Mouse (Mus musculus): ENCODE data around the gene Limd1.

Limd1 gene

DNA sequence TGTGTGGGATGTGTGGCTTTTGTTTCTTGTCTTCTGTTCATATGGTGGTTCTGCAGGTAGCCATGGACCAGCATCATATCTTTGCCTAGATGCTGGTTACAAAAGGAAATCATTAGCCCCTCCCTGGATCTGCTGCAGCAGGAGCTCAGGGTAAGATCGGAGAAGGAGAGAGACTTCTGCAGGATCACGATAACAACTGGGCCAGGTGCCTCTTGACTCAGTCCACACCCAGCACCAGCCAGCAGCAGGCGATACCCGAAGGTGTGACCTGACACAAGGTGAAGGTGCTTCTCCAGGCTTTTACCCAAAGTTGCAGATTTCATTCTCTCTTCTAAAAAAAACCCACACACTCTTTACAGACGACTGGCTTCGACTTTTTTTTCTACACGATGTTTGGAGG lies 2.6 kb downstream of the Limd1 start:
- DNase-seq (ENCODE audit: low spot score in 2 of 2), result no peak

DNA sequence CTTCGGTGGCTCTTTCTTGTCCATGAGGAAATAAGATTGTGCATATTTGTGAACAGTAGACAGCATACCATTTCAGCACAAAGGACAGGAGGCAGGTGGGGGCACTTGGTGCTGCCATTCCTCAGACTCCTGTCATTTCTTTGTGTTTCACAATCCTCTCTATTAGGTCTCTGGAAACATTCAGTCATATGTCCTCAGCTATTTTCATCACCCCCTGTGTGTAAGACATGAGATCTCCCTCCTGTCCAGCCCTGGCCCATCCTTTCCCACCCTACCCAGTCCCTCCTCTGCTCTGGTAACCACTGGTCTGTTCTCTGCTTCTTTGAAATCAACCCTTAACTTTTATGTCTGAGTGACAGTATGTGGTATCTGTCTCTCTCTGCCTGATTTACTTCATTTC lies 5.1 kb downstream of the Limd1 start:
- no peak for DNase-seq (ENCODE audit: low spot score in 2 of 2)

DNA sequence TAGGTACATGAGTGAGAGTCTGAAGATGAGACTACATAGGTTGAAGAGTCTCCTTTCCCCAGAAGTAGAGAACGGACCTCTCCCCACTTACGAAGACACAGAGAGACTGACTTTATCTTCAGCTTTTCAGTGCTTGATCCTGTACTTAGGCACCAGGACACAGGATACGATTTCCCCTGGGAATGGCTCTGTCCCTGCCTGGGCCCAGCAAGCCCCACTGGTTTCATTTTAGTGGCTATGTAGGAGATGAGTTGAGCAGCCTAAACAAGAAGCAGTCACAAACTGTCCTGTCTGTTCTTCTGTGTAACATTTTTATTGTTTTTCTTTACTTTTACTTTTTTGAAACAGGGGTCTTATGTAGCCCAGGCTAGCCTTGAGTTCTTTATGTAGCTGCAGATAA lies 6.3 kb downstream of the Limd1 start:
- DNase-seq (ENCODE audit: low spot score in 2 of 2), result no peak

DNA sequence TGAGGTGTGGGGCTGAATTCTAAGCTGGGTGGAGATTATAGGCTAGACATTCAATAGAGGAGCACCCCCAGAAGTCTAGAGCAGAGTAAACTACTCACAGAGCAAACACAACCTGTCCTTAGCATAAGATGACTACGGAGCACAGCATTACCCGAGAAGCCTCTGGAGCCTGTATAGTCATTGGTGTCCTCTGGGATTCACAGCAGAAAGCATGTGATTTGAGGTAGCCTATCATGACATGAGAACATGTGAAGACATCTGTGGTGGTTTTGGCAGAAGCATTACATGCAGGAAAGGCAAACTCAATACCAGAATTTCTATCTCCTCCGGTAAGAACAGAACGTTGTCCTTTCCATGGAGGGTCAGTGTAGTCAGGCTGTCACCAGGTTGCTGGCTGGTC lies 7.1 kb downstream of the Limd1 start:
- no peak for DNase-seq (ENCODE audit: low spot score in 2 of 2)

DNA sequence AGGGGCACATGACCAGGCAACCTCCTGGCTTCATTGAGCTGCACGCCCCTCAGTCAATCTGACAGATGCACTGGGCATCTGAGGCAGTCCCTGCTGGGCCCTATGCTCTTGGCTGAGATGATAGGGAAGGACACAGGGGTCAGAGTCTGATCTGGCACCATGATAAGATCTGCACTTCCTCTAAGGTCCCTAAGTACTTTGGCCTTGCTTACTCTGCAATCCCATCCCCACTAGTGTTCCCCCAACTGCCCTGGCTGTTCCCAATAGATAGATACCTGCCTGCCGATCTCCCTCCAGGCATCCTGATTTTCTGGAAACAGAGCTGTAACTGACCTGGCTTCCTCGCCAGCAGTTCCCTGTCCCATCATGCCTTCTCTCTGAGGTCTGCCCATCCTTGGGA lies 8.1 kb downstream of the Limd1 start:
- no peak for DNase-seq (ENCODE audit: low spot score in 2 of 2)

DNA sequence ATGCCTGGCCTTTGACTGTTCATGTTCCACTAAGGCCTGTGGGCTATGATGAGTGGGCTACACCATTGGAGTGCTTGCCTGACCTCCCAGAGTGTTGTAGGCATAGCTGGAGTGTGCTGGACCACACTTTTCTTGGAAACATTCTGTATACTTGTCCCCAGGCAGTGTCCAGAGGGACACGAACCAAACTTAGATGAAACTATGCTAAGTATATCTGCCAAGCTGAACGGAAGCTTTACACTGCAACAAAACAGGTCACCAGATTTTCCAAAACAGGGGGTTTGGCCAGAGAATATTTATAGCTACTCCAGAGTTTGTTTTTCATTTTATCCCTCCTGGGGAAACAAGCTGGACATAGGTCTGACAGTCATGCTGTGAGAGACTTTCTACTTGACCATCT lies 10.6 kb downstream of the Limd1 start:
- DNase-seq (ENCODE audit: low spot score in 2 of 2), result no peak

DNA sequence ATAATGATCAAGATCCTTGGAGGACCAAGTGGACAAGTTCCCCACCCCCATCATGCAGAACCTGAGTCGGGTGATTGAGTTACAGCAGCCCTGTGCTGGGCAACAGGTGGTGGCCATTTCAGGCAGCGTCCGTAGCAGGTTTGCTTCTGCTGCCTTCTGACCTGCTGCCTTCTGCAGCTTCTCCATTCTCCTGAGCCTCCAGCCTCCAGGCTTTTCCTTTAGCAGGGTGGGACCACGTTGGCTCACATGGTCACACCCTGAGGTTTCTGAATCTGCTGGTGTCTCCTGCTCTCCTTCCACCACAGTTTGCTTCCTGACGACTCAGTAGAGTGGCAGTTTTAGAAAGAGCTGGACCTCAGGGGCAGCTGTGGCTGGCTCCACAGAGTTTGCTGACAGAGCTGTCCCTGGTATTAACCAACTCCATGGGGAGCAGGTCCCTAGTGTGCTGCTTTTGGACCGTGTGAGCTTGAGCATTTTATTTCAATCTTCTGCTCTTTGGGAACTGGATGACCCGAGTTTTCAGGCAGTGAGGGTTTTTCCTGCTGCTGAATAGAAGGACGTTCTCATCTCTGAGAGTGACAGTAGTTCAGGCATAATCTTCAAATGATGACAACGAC lies 11.3 kb downstream of the Limd1 start:
- DNase-seq (ENCODE audit: low spot score in 2 of 2), result no peak

DNA sequence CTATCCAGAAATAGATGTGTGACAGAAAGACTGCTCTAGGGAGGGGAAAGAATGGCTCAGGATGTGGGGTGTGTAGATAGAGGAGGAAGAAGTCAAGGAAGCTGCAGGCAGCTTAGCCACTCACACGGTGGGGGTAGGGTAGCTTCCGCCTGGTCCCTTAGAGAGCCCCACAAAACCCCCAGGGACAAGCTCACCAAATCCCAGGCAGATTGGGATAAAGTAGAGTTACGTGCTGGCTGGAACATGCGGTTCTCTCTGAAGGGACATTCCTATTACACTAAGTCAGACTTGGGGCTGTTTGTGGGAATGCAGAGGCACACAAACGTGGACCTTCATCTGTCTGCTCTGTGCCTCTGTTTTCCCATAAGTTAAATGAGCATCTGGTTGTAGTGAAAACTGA lies 12.4 kb downstream of the Limd1 start:
- no peak for DNase-seq (ENCODE audit: low spot score in 2 of 2)

DNA sequence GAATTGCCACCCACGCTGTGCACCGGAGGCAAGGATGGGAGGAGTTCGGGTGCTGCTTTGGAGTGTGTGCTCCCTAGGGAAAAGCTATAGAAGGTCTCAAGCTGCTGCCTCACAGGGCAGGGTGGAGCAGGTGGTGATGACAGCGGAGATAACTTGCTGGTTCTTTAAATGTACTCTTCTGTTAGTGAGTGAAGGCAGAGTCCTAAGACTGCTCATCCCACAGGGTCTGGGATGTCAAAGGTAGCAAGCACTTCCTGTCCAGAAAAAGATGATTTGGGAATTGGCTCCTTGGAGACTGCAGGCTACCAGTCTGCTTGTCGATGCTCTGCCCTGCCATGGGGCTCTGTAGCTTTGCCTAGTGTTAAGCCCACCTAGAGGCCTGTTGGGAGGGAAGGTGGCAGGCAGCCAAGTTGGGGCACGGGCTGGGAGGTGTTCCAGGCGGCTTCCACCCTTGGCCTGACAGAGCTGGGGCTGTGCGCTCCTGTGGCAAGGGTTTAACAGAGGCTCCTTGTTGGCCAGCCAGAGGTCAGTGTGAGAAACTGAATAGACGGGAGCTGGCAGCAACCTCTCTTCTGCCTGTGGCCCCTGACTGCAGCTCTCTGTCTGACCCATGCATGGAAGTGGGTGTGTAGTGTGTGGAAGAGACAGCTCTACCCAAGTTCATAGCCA lies 13.5 kb downstream of the Limd1 start:
- DNase-seq (ENCODE audit: low spot score in 2 of 2), result peak in 1 of 2 experiments; percentile 60

DNA sequence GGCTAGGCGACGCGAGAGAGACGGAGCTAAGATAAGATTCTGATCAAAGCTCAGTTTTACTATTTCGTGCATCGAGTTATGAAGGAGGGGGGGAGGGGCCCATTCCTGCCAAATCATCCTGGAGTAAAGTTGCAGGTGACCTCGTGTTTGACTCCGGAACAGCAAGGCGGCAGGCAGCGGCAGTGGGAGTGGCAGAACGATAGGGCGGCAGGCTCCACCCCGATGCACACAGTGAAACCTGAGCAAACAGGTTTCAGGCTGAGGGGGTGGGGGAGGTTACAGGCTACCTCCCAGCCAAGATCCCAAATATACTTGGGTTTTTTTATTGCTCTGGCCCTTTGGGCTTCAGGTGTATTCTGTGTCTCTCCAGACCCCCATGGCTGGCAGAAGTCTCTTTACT lies 18.2 kb downstream of the Limd1 start:
- no peak for DNase-seq (ENCODE audit: low spot score in 2 of 2)

DNA sequence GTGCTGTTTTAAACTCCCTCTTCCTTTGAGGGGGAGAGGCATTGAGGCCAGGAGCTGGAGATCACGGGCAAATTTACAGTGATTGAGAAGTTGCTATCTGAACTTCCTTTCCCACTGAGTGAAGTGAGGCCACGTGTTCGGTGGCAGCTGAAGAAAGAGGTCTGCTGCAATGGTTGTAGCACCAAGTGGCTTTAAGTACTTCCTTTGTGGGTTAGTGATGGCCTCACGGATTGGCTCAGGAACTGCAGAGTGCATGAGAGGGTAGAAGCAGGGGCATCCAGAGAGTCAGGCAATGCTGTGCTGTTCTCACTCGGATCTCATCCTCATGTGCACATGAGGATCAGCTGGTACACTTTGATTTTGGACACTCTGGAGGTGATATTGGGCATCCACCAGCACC lies 19.4 kb downstream of the Limd1 start:
- DNase-seq (ENCODE audit: low spot score in 2 of 2), result no peak

DNA sequence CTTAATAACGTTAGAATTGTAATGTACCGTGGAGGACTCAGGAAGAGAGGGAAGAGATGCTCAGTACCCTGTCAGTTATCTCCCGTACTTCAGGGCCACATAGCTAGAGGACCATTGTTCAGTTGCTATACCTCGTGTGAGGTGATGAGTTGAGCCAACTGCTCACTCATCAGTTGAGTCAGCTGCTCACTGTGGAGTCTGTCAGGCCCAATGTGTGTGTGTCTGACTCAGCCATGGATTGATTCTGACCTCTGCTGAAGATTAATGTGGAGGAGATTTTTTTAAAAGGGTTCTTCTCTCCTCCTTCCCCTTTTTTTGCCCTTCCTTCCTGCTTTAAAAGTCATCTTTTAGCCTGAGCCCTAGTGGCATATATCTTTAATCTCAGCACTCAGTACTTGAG lies 22.0 kb downstream of the Limd1 start:
- DNase-seq (ENCODE audit: low spot score in 2 of 2), result no peak

DNA sequence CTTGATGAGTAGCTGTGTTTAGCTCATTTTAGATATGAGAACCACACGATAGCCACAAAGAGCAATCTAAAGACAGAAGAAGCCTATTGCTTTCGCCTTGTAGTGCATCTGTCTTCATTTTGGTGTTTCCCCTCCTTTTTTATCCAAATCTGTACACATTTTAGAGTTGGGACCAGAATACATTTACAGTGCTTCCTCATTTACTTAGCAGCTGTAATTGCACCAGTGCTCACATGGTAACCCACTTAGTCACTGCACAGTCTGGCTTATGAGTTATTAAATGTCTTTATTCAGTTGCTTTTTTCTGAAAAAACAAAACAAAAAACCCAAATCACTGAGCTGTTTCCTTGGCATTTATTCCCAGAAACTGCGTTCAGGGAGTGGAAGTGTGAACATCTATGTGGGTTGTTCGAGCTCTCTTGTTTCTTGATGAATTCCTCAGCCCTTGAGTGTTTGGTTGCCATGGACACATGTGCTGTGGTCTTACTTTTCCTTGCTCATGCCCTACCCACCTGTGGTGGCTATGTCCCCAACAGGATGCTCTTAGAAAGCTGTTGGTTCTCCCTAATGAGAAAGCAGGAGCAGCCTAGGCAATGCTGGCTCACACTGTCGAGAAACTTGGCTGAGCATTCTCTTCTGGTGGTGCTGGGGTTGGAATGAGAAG lies 24.8 kb downstream of the Limd1 start:
- DNase-seq (ENCODE audit: low spot score in 2 of 2), result no peak

DNA sequence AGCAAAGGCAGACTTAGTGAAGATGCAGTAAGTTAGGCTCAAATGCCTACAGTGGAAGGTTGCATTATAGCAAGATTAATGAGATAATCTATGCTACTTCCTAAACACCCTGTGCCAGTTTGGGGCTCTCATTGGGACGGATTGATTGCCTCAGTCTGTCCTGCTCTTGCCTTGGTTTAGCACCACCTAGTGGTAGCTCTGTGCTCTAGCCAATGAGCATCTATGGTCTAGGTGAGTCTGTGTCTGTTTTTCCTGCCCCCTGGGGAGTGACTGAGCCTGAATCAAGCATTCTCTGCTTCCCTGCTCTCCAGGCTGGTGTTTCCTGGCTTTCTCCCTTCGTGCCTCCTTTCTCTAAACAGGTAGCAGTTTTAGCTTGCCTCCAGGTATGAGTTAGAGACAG lies 25.8 kb downstream of the Limd1 start:
- DNase-seq (ENCODE audit: low spot score in 2 of 2), result peak in 1 of 2 experiments; percentile 31

DNA sequence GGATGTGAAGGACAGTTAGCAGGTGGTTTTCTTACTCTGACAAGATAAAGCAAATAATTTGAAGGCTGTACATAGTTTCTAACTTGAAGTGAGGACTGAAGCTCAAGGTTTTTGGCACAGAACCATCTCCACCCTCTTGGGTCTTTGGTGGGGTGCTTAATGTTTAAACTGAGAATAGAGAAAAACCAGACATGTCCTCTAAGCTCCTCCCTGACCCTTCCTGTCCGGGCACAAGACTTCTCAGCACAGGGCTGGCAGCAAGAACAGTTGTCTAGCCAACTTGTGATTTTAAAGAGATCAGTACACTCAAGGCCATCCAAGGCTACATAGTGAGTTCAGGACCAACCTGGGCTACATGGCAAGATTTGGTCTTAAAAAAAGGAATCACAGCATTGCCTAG lies 27.1 kb downstream of the Limd1 start:
- no peak for DNase-seq (ENCODE audit: low spot score in 2 of 2)

DNA sequence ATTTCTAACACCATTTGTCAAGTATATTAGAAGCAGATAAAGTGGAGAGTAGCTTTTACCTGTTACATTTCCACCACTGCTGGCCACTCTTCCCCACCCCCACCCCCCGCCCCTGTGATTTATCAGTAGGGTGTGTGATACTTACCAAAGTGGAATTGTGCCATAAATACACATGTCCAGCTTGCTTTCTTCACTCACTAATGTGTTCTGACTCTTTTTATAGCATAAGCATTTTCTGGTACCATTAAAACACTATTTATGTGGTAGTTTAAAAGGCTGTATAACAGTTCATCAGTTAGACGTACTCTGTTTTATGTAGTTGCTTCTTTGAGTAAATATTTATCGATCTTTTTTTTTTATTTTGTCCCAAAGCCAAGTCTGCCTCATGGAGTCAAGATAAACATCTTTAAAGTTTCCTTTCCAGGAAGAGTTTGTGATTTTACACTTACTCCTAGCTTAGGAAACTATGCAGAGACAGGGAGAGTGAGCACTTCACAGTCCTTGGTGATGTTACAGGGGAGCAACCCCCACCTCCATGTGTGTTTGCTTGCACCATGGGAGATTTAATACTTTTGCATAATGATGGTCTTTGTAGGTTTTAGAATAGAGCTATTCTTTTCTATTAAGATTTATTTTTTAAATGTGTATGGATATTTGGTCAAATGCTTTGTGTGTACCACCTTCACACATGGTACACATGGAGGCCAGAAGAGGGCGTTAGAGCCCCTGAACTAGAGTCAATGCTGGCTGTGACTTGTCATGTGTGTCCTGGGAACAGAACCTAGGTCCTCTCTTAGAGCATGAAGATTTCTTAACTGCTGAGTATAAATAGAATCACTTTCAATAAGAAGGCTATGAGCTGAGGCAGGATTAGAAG lies 28.0 kb downstream of the Limd1 start:
- DNase-seq (ENCODE audit: low spot score in 2 of 2), result no peak

DNA sequence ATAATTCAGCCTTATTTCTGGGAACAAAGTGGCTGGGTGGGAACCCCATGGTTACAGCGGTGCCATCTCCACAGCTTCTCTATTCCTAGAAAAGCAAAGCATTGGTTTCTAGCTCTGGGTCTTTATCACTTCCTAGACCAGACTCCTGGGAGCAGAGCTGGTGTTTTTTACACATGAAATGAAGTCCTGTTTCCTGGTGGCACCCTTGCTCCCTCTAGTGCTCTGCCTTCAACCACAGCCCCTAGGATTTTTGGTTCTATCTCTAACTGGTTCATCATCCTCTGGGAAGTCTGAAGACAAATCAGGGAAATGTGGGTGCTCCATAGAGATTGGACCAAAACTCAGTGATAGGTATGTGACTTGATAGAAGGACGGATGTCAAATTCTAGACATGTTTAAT lies 28.9 kb downstream of the Limd1 start:
- no peak for DNase-seq (ENCODE audit: low spot score in 2 of 2)

DNA sequence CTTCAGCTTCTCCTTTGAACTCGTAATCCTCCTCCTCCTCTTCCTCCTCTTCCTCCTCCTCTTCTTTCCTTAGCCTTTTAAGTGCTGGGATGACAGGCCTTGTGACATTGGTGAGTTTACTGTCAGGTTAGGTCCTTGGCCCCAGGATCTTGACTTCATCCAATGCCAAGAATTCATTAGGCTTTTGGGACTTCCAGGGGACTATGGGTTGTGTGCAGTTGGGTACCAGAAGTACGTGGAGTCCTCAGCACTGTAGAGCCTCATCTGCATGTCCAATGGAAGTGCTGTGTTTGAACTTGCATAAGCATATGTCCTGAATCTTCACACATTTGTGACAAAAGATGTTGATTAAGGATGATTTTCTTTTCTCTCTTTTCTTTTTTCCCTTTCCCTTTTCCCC lies 30.5 kb downstream of the Limd1 start:
- DNase-seq (ENCODE audit: low spot score in 2 of 2), result no peak

DNA sequence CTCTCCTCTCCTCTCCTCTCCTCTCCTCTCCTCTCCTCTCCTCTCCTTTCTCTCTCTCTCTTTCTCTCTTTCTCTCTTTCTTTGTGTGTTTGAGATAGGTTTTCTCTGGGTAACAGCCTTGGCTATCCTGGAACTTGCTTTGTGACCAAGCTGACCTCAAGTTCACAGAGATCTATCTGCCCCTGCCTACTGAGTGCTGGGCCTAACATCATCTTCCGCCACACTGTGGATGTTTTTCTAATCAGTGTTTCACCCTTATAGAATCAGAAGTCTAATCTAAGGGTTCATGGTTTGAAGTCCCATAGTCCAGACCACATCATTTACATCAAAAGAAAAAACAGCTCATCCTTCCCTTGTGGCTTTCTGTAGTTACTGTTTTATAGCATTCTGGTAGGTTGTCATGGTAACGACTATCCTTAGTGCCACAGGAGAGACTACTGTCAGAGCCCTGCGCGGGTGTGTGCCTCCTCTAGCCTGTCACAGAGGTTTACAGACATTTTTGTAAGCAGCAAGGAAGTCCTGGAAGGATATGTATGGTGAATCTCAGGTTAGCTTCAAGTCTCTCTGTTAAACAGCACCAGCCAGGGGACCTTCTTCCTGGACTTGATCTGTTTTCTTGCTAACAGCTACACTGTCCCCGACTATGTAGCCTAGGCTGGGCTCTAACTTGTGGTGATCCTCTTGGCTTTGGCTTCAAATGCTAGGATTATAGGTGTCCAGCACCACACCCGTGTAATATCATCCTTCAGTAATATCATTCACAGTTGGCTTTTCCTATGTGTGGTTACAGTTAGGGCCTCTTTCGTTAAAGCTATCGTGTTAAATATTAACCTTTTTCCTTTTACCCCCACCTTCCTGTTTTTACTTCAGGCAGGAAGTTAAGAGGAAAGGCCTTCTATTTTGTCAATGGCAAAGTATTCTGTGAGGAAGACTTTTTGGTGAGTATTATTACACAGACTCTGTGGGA lies 31.4 kb downstream of the Limd1 start:
- DNase-seq (ENCODE audit: low spot score in 2 of 2), result no peak

DNA sequence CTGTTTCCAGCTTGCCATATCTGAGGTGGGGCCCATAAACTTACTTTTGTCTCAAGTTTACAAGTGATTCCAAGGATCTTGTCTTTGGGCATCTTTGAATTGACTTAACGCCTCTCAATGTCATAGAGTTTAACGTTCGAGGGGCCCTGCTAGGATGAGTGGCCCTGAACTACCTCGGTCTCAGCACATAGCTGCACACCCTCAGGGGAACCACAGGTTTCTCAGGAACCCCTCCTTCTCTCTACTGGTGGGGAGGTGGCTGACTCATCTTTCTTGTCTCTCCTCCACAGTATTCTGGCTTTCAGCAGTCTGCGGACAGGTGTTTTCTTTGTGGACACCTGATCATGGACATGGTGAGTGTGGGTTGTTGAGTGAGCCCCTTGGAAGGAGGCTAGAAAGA lies 32.4 kb downstream of the Limd1 start:
- no peak for DNase-seq (ENCODE audit: low spot score in 2 of 2)

DNA sequence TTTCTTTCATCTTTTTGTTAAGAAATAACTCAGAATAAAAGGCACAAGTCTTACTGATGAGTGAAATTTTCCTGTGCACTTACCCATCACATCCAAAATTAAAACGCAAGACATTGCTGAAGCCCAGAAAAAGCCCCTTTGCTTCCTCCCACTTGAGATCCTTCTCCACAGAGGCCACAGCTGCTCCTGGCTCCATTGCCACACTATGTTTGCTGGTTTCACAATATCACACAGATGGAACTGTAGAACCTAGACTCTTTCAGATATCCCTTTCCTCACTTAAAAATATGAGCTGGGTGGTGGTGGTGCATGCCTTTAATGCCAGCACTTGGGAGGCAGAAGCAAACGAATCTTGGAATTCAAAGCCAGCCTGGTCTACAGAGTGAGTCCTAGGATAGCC lies 34.0 kb downstream of the Limd1 start:
- no peak for DNase-seq (ENCODE audit: low spot score in 2 of 2)

Data from cerebellum, postnatal 4 days (tissue).